Mouse (Mus musculus) intestine, postnatal 0 days (tissue): ENCODE measurements around the gene Itgb1. TPM values are rescaled to one million over a fixed set of nuclear protein-coding genes. Genes with fewer than 3 reads are reported as not detected.

ENCODE experiments used
- ATAC-seq: fragments of 200-750 bp; cut with Nextera tagmentation; 2 replicates; pipeline ENCODE4 v1.8.0; 2017; ENCODE audit warnings: mild to moderate bottlenecking, moderate TSS enrichment, moderate library complexity
- H3K27ac ChIP-seq: fragments of 300-500 bp; sonication (generic); 2 replicates; pipeline ENCODE4 v1.5.1; 2014; ENCODE audit warnings: mild to moderate bottlenecking, low read depth, low read length, moderate library complexity
- H3K27me3 ChIP-seq: fragments of 300-500 bp; sonication (generic); replicated peaks from 2 replicates; pipeline ENCODE4 v1.6.1; 2014; ENCODE audit warnings: low read length, mixed read lengths; ENCODE audit not compliant: control insufficient read depth, insufficient read depth
- H3K36me3 ChIP-seq: fragments of 300-500 bp; sonication (generic); 2 replicates; pipeline ENCODE4 v1.6.1; 2014; ENCODE audit warnings: mild to moderate bottlenecking, moderate library complexity; ENCODE audit not compliant: control insufficient read depth, insufficient read depth
- H3K4me1 ChIP-seq: fragments of 300-500 bp; sonication (generic); replicated peaks from 2 replicates; pipeline ENCODE4 v1.6.1; 2014; ENCODE audit warnings: antibody characterized with exemption, low read length, mixed read lengths; ENCODE audit not compliant: control insufficient read depth, insufficient read depth
- H3K4me2 ChIP-seq: fragments of 300-500 bp; sonication (generic); replicated peaks from 2 replicates; pipeline ENCODE4 v1.6.1; 2014; ENCODE audit warnings: low read depth, mild to moderate bottlenecking, moderate library complexity
- H3K4me3 ChIP-seq: fragments of 300-500 bp; sonication (generic); 2 replicates; pipeline ENCODE4 v1.5.1; 2014; ENCODE audit warnings: low read depth, low read length
- H3K9ac ChIP-seq: fragments of 300-500 bp; sonication (generic); 2 replicates; pipeline ENCODE4 v1.6.1; 2014; ENCODE audit warnings: mild to moderate bottlenecking, low read depth, low read length
- H3K9me3 ChIP-seq: fragments of 300-500 bp; sonication (generic); 2 replicates; pipeline ENCODE4 v1.6.1; 2016; ENCODE audit warnings: mixed run types; ENCODE audit not compliant: control insufficient read depth
- CTCF ChIP-seq: sonication (generic); IDR thresholded peaks from 2 replicates; pipeline ENCODE4 v1.5.1; 2016; ENCODE audit warnings: low read depth, mild to moderate bottlenecking, control low read depth, antibody characterized with exemption, moderate library complexity
- WGBS: fragments of 180-500 bp; shearing (Covaris S2); extraction: QIAGEN DNeasy Blood & Tissue Kit; methylation state at CpG from one replicate; pipeline ENCODE4 v1.1.7; 2014; 5-methylcytosine and 5-hydroxymethylcytosine counted together
- polyA plus RNA-seq: library from polyadenylated mRNA; unstranded; fragments of >200 nt; fragmentation: Nextera tagmentation; extraction: Ambion mirVana; gene quantifications from 2 replicates; pipeline ENCODE4 v1.2.1, GENCODE M21; 2015

Itgb1 gene
- polyA plus RNA-seq, 1 experiment from 2014 or later: 188 TPM

- no peaks in the 10 kb centered on the region for H3K9me3 ChIP-seq
- WGBS: 39% methylated on average over 6 of the region's 6 CpGs
- no peak for ATAC-seq
- H3K27me3 ChIP-seq: no peaks in the 10 kb centered on the region
- 0 out of 2 replicates have a peak, but pooled peaks cover 3% of the 10 kb centered on the region for H3K4me1 ChIP-seq
- H3K9ac ChIP-seq: no peak overlapping the region
- peak; percentile 81 for TF ChIP-seq CTCF
- no peak overlapping the region for H3K4me3 ChIP-seq
- H3K36me3 ChIP-seq: no peaks in the 10 kb centered on the region
- no peak overlapping the region for H3K27ac ChIP-seq
- no peak overlapping the region for H3K4me2 ChIP-seq
Measured at GRCm38 (mm10) chr8:128652399-128653109, 32.9 kb upstream of the Itgb1 start.

- H3K4me2 ChIP-seq: peak overlapping the region; percentile 59; the same call in 1 of the 2 replicates
- no peak overlapping the region for H3K4me3 ChIP-seq
- H3K9me3 ChIP-seq: peaks cover 3% of the 10 kb centered on the region; the same call in 1 of the 2 replicates
- no peak for TF ChIP-seq CTCF
- H3K27me3 ChIP-seq: no peaks in the 10 kb centered on the region
- WGBS: 38% methylated on average over 5 of the region's 5 CpGs
- no peak overlapping the region for H3K9ac ChIP-seq
- 0 out of 2 replicates have a peak, but pooled peaks cover 3% of the 10 kb centered on the region for H3K4me1 ChIP-seq
- peak; percentile 32; the same call in 1 of the 2 replicates for ATAC-seq
- H3K27ac ChIP-seq: peak overlapping the region; percentile 81
- no peaks in the 10 kb centered on the region for H3K36me3 ChIP-seq
Measured at GRCm38 (mm10) chr8:128653642-128654364, 31.7 kb upstream of the Itgb1 start.

- Histone ChIP-seq H3K27me3 (no peaks in the 10 kb centered on the region), H3K4me3 (peak overlapping the region; percentile 4; the same call in 1 of the 2 replicates), H3K9me3 (peaks cover 3% of the 10 kb centered on the region; the same call in 1 of the 2 replicates), H3K4me1 (0 out of 2 replicates have a peak, but pooled peaks cover 3% of the 10 kb centered on the region), H3K27ac (peak overlapping the region; percentile 81), H3K4me2 (peak overlapping the region; percentile 59), H3K9ac (no peak overlapping the region), H3K36me3 (no peaks in the 10 kb centered on the region)
- 4% methylated on average over 16 of the region's 16 CpGs for WGBS
- TF ChIP-seq CTCF: 0 out of 2 replicates have a peak, but pooled peaks have one; percentile 2
- ATAC-seq: peak; percentile 86
Measured at GRCm38 (mm10) chr8:128654365-128655099, 30.9 kb upstream of the Itgb1 start.

- no peak for ATAC-seq
- TF ChIP-seq CTCF: no peak
- H3K9ac ChIP-seq: no peak overlapping the region
- no peaks in the 10 kb centered on the region for H3K4me1 ChIP-seq
- H3K27ac ChIP-seq: no peak overlapping the region
- WGBS: 55% methylated on average over 3 of the region's 3 CpGs
- H3K27me3 ChIP-seq: no peaks in the 10 kb centered on the region
- peaks cover 3% of the 10 kb centered on the region; the same call in 1 of the 2 replicates for H3K9me3 ChIP-seq
- no peak overlapping the region for H3K4me3 ChIP-seq
- H3K4me2 ChIP-seq: no peak overlapping the region
- H3K36me3 ChIP-seq: no peaks in the 10 kb centered on the region
Measured at GRCm38 (mm10) chr8:128662144-128662543, 23.3 kb upstream of the Itgb1 start.

- Histone ChIP-seq H3K36me3 (no peaks in the 10 kb centered on the region), H3K9me3 (peaks cover 3% of the 10 kb centered on the region; the same call in 1 of the 2 replicates), H3K27ac (no peak overlapping the region), H3K4me3 (no peak overlapping the region), H3K9ac (no peak overlapping the region), H3K27me3 (no peaks in the 10 kb centered on the region), H3K4me2 (no peak overlapping the region), H3K4me1 (no peaks in the 10 kb centered on the region)
- 76% methylated on average over 2 of the region's 2 CpGs for WGBS
- no peak for TF ChIP-seq CTCF
- no peak for ATAC-seq
Measured at GRCm38 (mm10) chr8:128662696-128663095, 22.8 kb upstream of the Itgb1 start.

- Histone ChIP-seq H3K9me3 (peaks cover 3% of the 10 kb centered on the region; the same call in 1 of the 2 replicates), H3K4me3 (no peak overlapping the region), H3K4me2 (no peak overlapping the region), H3K27ac (no peak overlapping the region), H3K27me3 (no peaks in the 10 kb centered on the region), H3K4me1 (no peaks in the 10 kb centered on the region), H3K36me3 (no peaks in the 10 kb centered on the region), H3K9ac (no peak overlapping the region)
- TF ChIP-seq CTCF: no peak
- no peak for ATAC-seq
- WGBS: 57% methylated on average over 2 of the region's 2 CpGs
Measured at GRCm38 (mm10) chr8:128663106-128663505, 22.3 kb upstream of the Itgb1 start.
